Mouse (Mus musculus): ENCODE data around the gene Cd300lb.
"Not testable (repeated sequence)": the region's sequence is repeated elsewhere in the genome, so short reads cannot be mapped to it uniquely, and the experiment has no call there.

DNA sequence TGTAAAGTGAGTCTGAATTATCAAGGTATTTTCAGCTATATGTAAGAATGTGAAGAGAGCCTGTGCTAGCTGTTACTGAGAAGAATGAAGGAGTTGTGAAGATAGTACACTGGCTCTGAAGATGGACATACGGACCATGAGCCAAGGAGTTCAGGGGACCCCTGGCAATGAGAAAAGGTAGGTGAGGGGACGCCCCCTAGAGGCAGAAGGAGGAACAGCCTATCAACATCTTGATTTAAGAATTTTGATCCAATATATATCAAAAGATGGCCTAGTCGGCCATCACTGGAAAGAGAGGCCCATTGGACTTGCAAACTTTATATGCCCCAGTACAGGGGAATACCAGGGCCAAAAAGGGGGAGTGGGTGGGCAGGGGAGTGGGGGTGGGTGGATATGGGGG, 24.6 kb downstream of the Cd300lb start:
- peak; percentile 45 for TF ChIP-seq CTCF (IDR thresholded peaks at IDR 0.05; ENCODE audit: low read depth)
- not testable (repeated sequence) for TF ChIP-seq EP300 (IDR thresholded peaks at IDR 0.05; ENCODE audit: low read depth)
